Mouse (Mus musculus): Measurements from ENCODE around the gene Wdr54.

Wdr54 gene

GRCm38 (mm10) chr6:83103130-83103650 lies 53.0 kb downstream of the Wdr54 start:
- no peak for DNase-seq

- peak; percentile 63 to 78 for DNase-seq
These were observed 54.3 kb downstream of the Wdr54 start for GRCm38 (mm10) chr6:83101688-83102556.

- DNase-seq = peak; percentile 94 to 95
These were observed 54.9 kb downstream of the Wdr54 start, which contains the start of the genes Ccdc142 and Gm42688 for GRCm38 (mm10) chr6:83101316-83101687. Gene Ccdc142, plus strand, starts transcription at chr6:83101601. Gene Gm42688, plus strand, starts transcription at chr6:83101617.
